Mouse (Mus musculus): ENCODE results near the gene Dpm3. TPM values are rescaled to one million over a fixed set of nuclear protein-coding genes. Genes with fewer than 3 reads are reported as not detected.

Gene Dpm3
- polyA plus RNA-seq, 1 experiment from 2014 or later = 152 TPM

DNA sequence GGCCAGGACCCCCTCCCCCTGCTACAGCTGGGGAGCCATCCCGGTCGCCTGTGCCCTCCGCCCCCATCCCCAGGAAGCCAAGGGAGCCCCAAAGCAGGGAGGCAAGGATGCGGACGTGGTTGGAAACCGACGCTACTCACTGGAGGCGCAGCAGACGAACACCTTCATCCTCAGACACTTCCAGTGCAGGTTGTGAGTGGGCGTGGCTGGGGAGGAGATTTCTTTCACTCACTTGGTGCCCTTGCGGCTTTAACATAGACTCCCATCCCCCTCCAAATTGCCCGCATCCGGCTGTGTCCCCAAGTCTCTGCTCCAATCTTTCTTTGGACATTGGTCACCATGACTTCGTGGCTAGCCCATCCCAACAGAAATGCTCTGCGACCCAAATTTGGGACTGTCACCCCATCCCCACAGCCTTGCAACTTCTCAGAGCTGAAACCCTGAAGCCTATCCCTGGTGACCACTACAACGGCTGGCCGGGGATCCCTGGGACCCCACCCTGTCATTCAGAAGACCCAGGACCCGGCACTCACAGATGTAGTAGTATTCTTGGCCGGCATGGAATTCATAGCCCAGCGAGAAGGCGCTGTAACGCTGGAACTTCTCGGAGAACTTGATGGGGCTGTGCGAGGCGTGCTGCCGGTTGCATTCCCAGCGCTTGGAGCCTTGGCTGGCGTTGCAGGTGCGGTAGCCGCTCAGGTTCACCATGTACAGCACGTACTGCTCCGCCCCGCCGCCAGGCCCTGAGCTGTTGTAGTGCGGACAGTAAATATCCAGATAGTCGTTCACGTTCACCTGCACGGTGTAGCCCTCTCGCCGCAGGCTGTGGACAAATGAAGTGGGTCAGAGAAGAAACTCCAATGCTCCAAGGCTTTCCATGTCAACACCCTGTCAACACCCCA, 57.0 kb downstream of the Dpm3 start:
- no peak for TF ChIP-seq CTCF (IDR thresholded peaks at IDR 0.05; ENCODE audit: low read depth)
- no peak for TF ChIP-seq EP300 (optimal IDR thresholded peaks at IDR 0.05)
- H3K36me3 ChIP-seq (ENCODE audit: control insufficient read depth, insufficient read depth, low read length) = no peaks in the 10 kb centered on the region
- H3K27ac ChIP-seq (replicated peaks) = no peak overlapping the region
- peak; percentile 52 for DNase-seq (ENCODE audit: low spot score)
- H3K4me1 ChIP-seq (replicated peaks; ENCODE audit: control insufficient read depth, insufficient read depth) = peaks cover 13% of the 10 kb centered on the region
- 13% methylated on average over 40 of the region's 40 CpGs for WGBS
- H3K9me3 ChIP-seq (ENCODE audit: control insufficient read depth, low read length) = no peaks in the 10 kb centered on the region
- H3K4me2 ChIP-seq (replicated peaks; ENCODE audit: low read depth) = peak overlapping the region; percentile 57
- H3K27me3 ChIP-seq (ENCODE audit: control insufficient read depth, insufficient read depth, low read length) = no peaks in the 10 kb centered on the region
- peak overlapping the region; percentile 31 for H3K9ac ChIP-seq (ENCODE audit: low read length)
- peak overlapping the region; percentile 31; the same call in 1 of the 2 replicates for H3K4me3 ChIP-seq (ENCODE audit: low read depth, low read length)
- ATAC-seq (ENCODE audit: low FRiP score, low TSS enrichment) = no peak; the same call in 1 of the 2 replicates

MicroRNA genes within 50 kb of the gene (microRNA counts, 519-probe panel; counts per million panel counts)
- microRNA mmu-miR-92b = not detected

Small RNAs within 50 kb of the gene (microRNA-seq; reads per million reads assigned to microRNA genes)
- 45.7 reads per million, percentile 34 among the genes with 10 or more reads in this experiment for gene Mir92b

Other genes starting within 250 kb of the Dpm3 start
- gene Rusc1, start 166.0 kb upstream of the Dpm3 start, polyA plus RNA-seq (2015; fragmentation: Nextera tagmentation; extraction: Ambion mirVana) = 19.4 and 22.0 TPM in 2 replicates
- 0.17 TPM in 1 of 2 replicates, not detected in the other for gene Gm43738, start 158.3 kb upstream of the Dpm3 start, polyA plus RNA-seq (2015; fragmentation: Nextera tagmentation; extraction: Ambion mirVana)
- 372 and 379 TPM in 2 replicates for gene Fdps, start 157.4 kb upstream of the Dpm3 start, polyA plus RNA-seq (2015; fragmentation: Nextera tagmentation; extraction: Ambion mirVana)
- 6.6 and 6.8 TPM in 2 replicates for gene Pklr, start 123.2 kb upstream of the Dpm3 start, polyA plus RNA-seq (2015; fragmentation: Nextera tagmentation; extraction: Ambion mirVana)
- 0.45 and 0.71 TPM in 2 replicates for gene Hcn3, start 99.2 kb upstream of the Dpm3 start, polyA plus RNA-seq (2015; fragmentation: Nextera tagmentation; extraction: Ambion mirVana)
- gene Clk2, start 94.6 kb upstream of the Dpm3 start, polyA plus RNA-seq (2015; fragmentation: Nextera tagmentation; extraction: Ambion mirVana) = 10.2 and 11.3 TPM in 2 replicates
- gene Scamp3, start 81.9 kb upstream of the Dpm3 start, polyA plus RNA-seq (2015; fragmentation: Nextera tagmentation; extraction: Ambion mirVana) = 65.4 and 66.3 TPM in 2 replicates
- 7.5 and 9.1 TPM in 2 replicates for gene Fam189b, start 76.2 kb upstream of the Dpm3 start, polyA plus RNA-seq (2015; fragmentation: Nextera tagmentation; extraction: Ambion mirVana)
- gene Gba, start 56.4 kb upstream of the Dpm3 start, polyA plus RNA-seq (2015; fragmentation: Nextera tagmentation; extraction: Ambion mirVana) = 98.5 and 112 TPM in 2 replicates
- 25.5 and 31.1 TPM in 2 replicates for gene Thbs3, start 44.2 kb upstream of the Dpm3 start, polyA plus RNA-seq (2015; fragmentation: Nextera tagmentation; extraction: Ambion mirVana)
- gene Mtx1, start 32.3 kb upstream of the Dpm3 start, polyA plus RNA-seq (2015; fragmentation: Nextera tagmentation; extraction: Ambion mirVana) = 129 and 133 TPM in 2 replicates
- gene Muc1, start 30.3 kb upstream of the Dpm3 start, polyA plus RNA-seq (2015; fragmentation: Nextera tagmentation; extraction: Ambion mirVana) = 212 and 255 TPM in 2 replicates
- gene Krtcap2, start 13.4 kb upstream of the Dpm3 start, polyA plus RNA-seq (2015; fragmentation: Nextera tagmentation; extraction: Ambion mirVana) = 266 and 314 TPM in 2 replicates
- gene Trim46, start 13.0 kb upstream of the Dpm3 start, polyA plus RNA-seq (2015; fragmentation: Nextera tagmentation; extraction: Ambion mirVana) = 2.7 and 3.3 TPM in 2 replicates
- gene Slc50a1, start 11.2 kb downstream of the Dpm3 start, polyA plus RNA-seq (2015; fragmentation: Nextera tagmentation; extraction: Ambion mirVana) = 107 and 113 TPM in 2 replicates
- gene Efna1, start 21.8 kb downstream of the Dpm3 start, polyA plus RNA-seq (2015; fragmentation: Nextera tagmentation; extraction: Ambion mirVana) = 34.8 and 36.6 TPM in 2 replicates
- gene Efna3, start 63.6 kb downstream of the Dpm3 start, polyA plus RNA-seq (2015; fragmentation: Nextera tagmentation; extraction: Ambion mirVana) = 25.8 and 29.2 TPM in 2 replicates
- gene Efna4, start 78.7 kb downstream of the Dpm3 start, polyA plus RNA-seq (2015; fragmentation: Nextera tagmentation; extraction: Ambion mirVana) = 8.9 and 11.7 TPM in 2 replicates
- gene Adam15, start 90.6 kb downstream of the Dpm3 start, polyA plus RNA-seq (2015; fragmentation: Nextera tagmentation; extraction: Ambion mirVana) = 43.0 and 44.8 TPM in 2 replicates
- 0.33 and 0.41 TPM in 2 replicates for gene Dcst2, start 102.6 kb downstream of the Dpm3 start, polyA plus RNA-seq (2015; fragmentation: Nextera tagmentation; extraction: Ambion mirVana)
- 0.29 and 0.36 TPM in 2 replicates for gene Dcst1, start 105.9 kb downstream of the Dpm3 start, polyA plus RNA-seq (2015; fragmentation: Nextera tagmentation; extraction: Ambion mirVana)
- gene Zbtb7b, start 135.4 kb downstream of the Dpm3 start, polyA plus RNA-seq (2015; fragmentation: Nextera tagmentation; extraction: Ambion mirVana) = 7.9 and 9.1 TPM in 2 replicates
- gene Lenep, start 143.4 kb downstream of the Dpm3 start, polyA plus RNA-seq (2015; fragmentation: Nextera tagmentation; extraction: Ambion mirVana) = not detected in 2 replicates
- 20.9 and 22.6 TPM in 2 replicates for gene Flad1, start 152.5 kb downstream of the Dpm3 start, polyA plus RNA-seq (2015; fragmentation: Nextera tagmentation; extraction: Ambion mirVana)
- 158 and 179 TPM in 2 replicates for gene Cks1b, start 159.0 kb downstream of the Dpm3 start, polyA plus RNA-seq (2015; fragmentation: Nextera tagmentation; extraction: Ambion mirVana)
- 42.6 and 49.0 TPM in 2 replicates for gene Shc1, start 159.1 kb downstream of the Dpm3 start, polyA plus RNA-seq (2015; fragmentation: Nextera tagmentation; extraction: Ambion mirVana)
- gene Pygo2, start 170.9 kb downstream of the Dpm3 start, polyA plus RNA-seq (2015; fragmentation: Nextera tagmentation; extraction: Ambion mirVana) = 18.0 and 21.3 TPM in 2 replicates
- 48.4 and 48.6 TPM in 2 replicates for gene Pbxip1, start 177.3 kb downstream of the Dpm3 start, polyA plus RNA-seq (2015; fragmentation: Nextera tagmentation; extraction: Ambion mirVana)
- 49.7 and 55.0 TPM in 2 replicates for gene Pmvk, start 195.2 kb downstream of the Dpm3 start, polyA plus RNA-seq (2015; fragmentation: Nextera tagmentation; extraction: Ambion mirVana)